Mouse (Mus musculus) testis, postnatal 10 days (tissue): Measurements from ENCODE around the gene Mrpl34.
A peak's percentile ranks its signal among the peaks of the same experiment; 100 is the strongest.
"Not testable (repeated sequence)": the region's sequence is repeated elsewhere in the genome, so short reads cannot be mapped to it uniquely, and the experiment has no call there.

Source experiments
- DNase-seq: peaks from one replicate; pipeline ENCODE4 v3.0.0; 2021; ENCODE audit warnings: low spot score

Mrpl34 gene

GRCm38 (mm10) chr8:71464513-71465500, at the start of gene Mrpl34:
Gene Mrpl34, plus strand, starts transcription at chr8:71464959.
- DNase-seq = peak; percentile 96

- DNase-seq = no peak
These were observed 42.6 kb upstream of the Mrpl34 start for GRCm38 (mm10) chr8:71422121-71422520.

- DNase-seq = not testable (repeated sequence)
These were observed 31.8 kb upstream of the Mrpl34 start for GRCm38 (mm10) chr8:71432935-71433334.

- no peak for DNase-seq
These were observed 27.7 kb upstream of the Mrpl34 start for GRCm38 (mm10) chr8:71437041-71437440.

DNA sequence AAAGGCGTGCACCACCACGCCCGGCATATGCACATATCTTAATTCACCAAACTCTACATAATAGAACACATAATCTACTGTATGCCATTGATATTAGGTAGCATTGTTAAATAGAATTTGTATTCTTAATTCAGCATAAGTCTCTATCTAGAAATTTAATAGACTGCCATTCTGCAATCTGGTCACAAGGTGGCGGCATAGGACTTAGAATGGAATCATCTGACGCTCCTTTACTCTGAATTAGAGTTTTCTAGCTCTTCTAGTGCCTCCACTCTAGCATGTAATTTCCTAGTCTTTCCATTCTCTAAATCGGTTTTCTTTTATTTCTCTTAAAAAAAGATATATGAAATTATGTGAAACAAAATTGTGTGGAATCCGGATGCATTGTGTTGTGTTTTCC, 23.4 kb upstream of the Mrpl34 start:
- DNase-seq = peak; percentile 73

GRCm38 (mm10) chr8:71445096-71445495, 19.7 kb upstream of the Mrpl34 start:
- no peak for DNase-seq

- DNase-seq = no peak
These were observed 13.4 kb upstream of the Mrpl34 start for GRCm38 (mm10) chr8:71451337-71451736.

GRCm38 (mm10) chr8:71451777-71452176, 13.0 kb upstream of the Mrpl34 start:
- no peak for DNase-seq

DNA sequence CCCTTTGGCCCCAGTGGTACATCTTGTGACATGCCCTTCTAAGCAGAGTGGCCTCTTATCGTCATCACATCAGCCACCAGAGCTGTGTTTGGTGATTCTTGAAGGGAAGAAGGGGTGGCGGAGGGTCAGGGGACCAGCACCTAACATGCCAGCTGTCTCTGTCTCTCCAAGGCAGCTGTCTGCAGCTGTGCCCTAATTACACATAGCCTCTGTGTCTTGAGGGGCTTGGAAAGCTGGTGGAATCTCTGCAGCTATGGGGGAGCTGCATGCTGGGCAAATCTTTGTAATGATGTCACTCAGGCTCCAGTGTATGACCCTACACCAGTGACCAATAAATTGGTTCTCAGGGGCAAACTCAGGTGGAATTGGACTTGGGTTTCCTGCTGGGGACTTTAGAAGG, 12.1 kb upstream of the Mrpl34 start:
- DNase-seq = no peak

DNA sequence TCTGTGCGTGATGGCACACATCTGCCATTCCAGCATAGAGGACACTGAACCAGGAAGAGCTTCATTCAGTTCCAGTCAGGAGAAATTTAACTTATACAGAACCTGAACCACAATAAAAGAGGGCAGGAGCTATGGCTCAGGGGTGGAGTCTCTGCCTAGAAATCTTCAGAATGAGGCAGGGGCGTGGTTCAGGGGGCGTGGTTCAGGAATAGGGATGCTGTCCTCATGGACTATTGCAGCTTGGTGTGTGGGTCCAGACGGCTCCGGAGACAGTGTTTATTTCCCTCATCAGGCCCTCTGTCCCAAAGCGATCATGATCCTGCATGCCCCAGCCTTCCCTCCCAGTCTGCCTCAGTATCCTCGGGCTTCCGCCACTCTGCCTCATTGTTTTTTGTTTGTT, 10.1 kb upstream of the Mrpl34 start:
- DNase-seq = peak; percentile 43

- peak; percentile 60 for DNase-seq
These were observed 7.9 kb upstream of the Mrpl34 start for GRCm38 (mm10) chr8:71456906-71457305.

DNA sequence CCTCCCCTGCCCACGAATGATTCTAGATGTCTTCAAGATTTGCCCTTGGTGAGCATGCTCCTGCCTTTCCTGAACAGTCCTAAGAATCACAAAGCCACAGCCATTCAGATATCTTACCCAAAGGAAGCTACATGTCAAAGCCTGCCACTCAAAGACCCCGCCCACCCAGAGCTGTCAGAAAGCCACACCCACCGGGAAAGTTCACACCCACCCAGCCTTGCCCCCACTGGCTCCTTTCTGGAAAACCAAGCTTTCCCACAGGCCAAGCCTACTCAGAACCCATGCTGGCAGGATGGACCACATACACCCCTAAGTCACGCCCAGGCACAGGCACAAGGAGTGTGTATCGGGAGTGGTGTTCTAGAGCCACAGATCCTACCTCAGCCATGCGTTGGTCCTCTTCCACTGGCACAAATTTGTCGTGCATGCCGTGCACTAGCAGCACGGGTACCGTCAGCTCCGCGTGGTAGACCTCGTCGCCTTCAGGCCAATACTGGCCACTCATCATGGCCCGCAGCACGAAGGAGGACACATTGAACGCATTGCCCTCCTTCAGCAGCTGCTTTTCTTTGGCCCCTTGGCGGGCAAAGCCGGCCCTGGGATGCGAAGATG, 7.0 kb upstream of the Mrpl34 start:
- DNase-seq = peak; percentile 46

- DNase-seq = no peak
These were observed 4.0 kb upstream of the Mrpl34 start for GRCm38 (mm10) chr8:71460716-71461115.

GRCm38 (mm10) chr8:71461152-71461840, 3.5 kb upstream of the Mrpl34 start:
- DNase-seq = no peak

DNA sequence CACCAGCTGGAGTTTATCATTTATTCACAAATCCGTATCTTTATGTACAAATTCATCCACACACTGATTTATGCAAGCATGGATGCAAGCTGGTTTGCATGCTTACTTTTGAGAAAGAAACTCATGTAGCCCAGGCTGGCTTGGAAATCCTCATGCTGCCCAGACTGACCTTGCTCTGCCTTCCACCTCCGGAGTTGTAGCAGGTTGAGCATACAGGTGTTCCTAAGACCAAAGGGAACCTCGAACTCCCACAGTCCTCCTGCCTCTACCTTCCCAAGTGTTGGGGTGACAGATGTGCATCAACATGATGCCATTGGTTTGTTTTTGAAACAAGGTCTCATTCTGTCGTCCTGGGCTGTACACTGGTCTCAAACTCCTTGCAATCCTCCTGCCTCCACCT, 2.6 kb upstream of the Mrpl34 start:
- no peak for DNase-seq

- peak; percentile 57 for DNase-seq
These were observed 2.0 kb upstream of the Mrpl34 start for GRCm38 (mm10) chr8:71462786-71463185.

GRCm38 (mm10) chr8:71463188-71464033, 1.3 kb upstream of the Mrpl34 start, which contains the start of gene Abhd8:
Gene Abhd8, minus strand, starts transcription at chr8:71463655.
- peak; percentile 98 for DNase-seq

GRCm38 (mm10) chr8:71465733-71466132, 974 bp downstream of the Mrpl34 start:
- no peak for DNase-seq

GRCm38 (mm10) chr8:71466198-71466597, 1.4 kb downstream of the Mrpl34 start:
- DNase-seq = no peak

DNA sequence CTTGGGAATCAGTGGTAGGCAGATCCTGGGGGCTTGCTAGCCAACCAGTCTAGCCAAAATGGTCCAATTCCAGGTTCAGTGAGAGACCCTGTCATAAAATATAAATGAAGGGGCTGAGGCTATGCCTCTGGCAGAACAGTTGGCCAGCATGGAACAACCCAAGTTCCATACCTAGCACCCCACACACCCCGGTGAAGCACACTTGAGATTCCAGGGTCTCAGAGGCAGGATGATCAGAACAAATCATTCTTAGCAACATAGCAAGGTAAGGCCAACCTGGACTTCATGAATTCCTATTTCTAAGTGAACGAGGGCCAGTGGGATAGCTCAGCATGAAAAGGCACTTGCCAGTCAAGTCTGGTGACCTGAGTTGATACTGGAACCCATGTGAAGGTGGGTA, 2.4 kb downstream of the Mrpl34 start:
- DNase-seq = no peak

DNA sequence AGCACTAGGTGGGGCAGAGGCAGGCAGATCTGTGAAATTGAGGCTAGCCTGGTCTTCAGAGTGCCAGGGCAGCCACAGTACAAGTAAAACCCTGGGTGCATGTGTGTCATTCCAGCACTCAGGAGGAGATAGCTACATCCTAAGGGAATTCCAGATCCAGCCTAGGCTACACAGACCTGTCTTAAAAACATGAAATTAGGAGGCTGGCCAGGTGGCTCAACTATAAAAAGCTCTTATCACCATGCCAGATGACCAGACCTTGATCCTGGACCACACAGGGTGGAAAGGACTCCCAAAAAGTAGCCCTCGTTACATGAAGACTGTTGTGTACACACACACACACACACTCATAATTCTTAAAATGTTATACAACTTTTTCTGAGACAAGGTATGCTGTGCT, 3.2 kb downstream of the Mrpl34 start:
- DNase-seq = no peak

GRCm38 (mm10) chr8:71468916-71469315, 4.2 kb downstream of the Mrpl34 start, which contains the start of gene Dda1:
Gene Dda1, plus strand, starts transcription at chr8:71469199.
- peak; percentile 94 for DNase-seq
